Mouse (Mus musculus): ENCODE measurements at regions not wholly inside any gene's neighbourhood (a gene's known extent, or its start where the extent isn't known, plus 50 kb on each side); places are given as distances from the start of the nearest gene placed in this dataset.

GRCm38 (mm10) chr13:28754207-28754606 lies 199.3 kb downstream of the Sox4 start:
- no peak for DNase-seq (ENCODE audit: low spot score in 2 of 2)

- no peak for DNase-seq (ENCODE audit: low spot score in 2 of 2)
Observed at GRCm38 (mm10) chr13:28750949-28751692, 202.4 kb downstream of the Sox4 start.

GRCm38 (mm10) chr13:28740158-28740670 lies 213.3 kb downstream of the Sox4 start:
- no peak for DNase-seq (ENCODE audit: low spot score in 2 of 2)

GRCm38 (mm10) chr13:28738160-28739100 lies 215.1 kb downstream of the Sox4 start:
- no peak for DNase-seq (ENCODE audit: low spot score in 2 of 2)

- no peak for DNase-seq (ENCODE audit: low spot score in 2 of 2)
Observed at GRCm38 (mm10) chr13:28732475-28732874, 221.0 kb downstream of the Sox4 start.

- DNase-seq (ENCODE audit: low spot score in 2 of 2) = no peak
Observed at GRCm38 (mm10) chr13:28732036-28732435, 221.5 kb downstream of the Sox4 start.

- no peak for DNase-seq (ENCODE audit: low spot score in 2 of 2)
Observed at GRCm38 (mm10) chr13:28730059-28730580, 223.4 kb downstream of the Sox4 start.

- no peak for DNase-seq (ENCODE audit: low spot score in 2 of 2)
Observed at GRCm38 (mm10) chr13:28728768-28729167, 224.7 kb downstream of the Sox4 start.

GRCm38 (mm10) chr13:28724300-28724699 lies 229.2 kb downstream of the Sox4 start:
- DNase-seq (ENCODE audit: low spot score in 2 of 2) = peak; percentile 21 to 46

GRCm38 (mm10) chr13:28722074-28722473 lies 231.4 kb downstream of the Sox4 start:
- no peak for DNase-seq (ENCODE audit: low spot score in 2 of 2)

GRCm38 (mm10) chr13:28721548-28721981 lies 231.9 kb downstream of the Sox4 start:
- no peak for DNase-seq (ENCODE audit: low spot score in 2 of 2)

- DNase-seq (ENCODE audit: low spot score in 2 of 2) = peak; percentile 6 to 31
Observed at GRCm38 (mm10) chr13:28720639-28721239, 232.8 kb downstream of the Sox4 start.

- DNase-seq (ENCODE audit: low spot score in 2 of 2) = no peak
Observed at GRCm38 (mm10) chr13:28720169-28720568, 233.3 kb downstream of the Sox4 start.

GRCm38 (mm10) chr13:28718868-28719265 lies 234.6 kb downstream of the Sox4 start:
- DNase-seq (ENCODE audit: low spot score in 2 of 2) = no peak

GRCm38 (mm10) chr13:28718169-28718867 lies 235.2 kb downstream of the Sox4 start:
- peak; percentile 70 to 90 for DNase-seq (ENCODE audit: low spot score in 2 of 2)

- DNase-seq (ENCODE audit: low spot score in 2 of 2) = no peak
Observed at GRCm38 (mm10) chr13:28717404-28717803, 236.1 kb downstream of the Sox4 start.

- DNase-seq (ENCODE audit: low spot score in 2 of 2) = no peak
Observed at GRCm38 (mm10) chr13:28709966-28710365, 243.5 kb downstream of the Sox4 start.

GRCm38 (mm10) chr13:28701309-28701708 lies 252.2 kb downstream of the Sox4 start:
- DNase-seq (ENCODE audit: low spot score in 2 of 2) = no peak

- no peak for DNase-seq (ENCODE audit: low spot score in 2 of 2)
Observed at GRCm38 (mm10) chr13:28700081-28700480, 253.4 kb downstream of the Sox4 start.

GRCm38 (mm10) chr13:28699490-28700032 lies 254.0 kb downstream of the Sox4 start:
- no peak for DNase-seq (ENCODE audit: low spot score in 2 of 2)

Data from heart, adult 9 months (tissue).